Mouse (Mus musculus) G1E (cell line): Measurements from ENCODE around the gene Usb1.

ENCODE experiments used
- CTCF ChIP-seq: IDR thresholded peaks from 2 replicates; pipeline ENCODE4 v1.5.1; 2012; ENCODE audit warnings: low read depth, low read length, inconsistent platforms, mixed read lengths
- GATA1 ChIP-seq: IDR thresholded peaks from 2 replicates; pipeline ENCODE4 v1.6.1; 2012; ENCODE audit warnings: borderline replicate concordance, low read length, inconsistent platforms, mixed read lengths
- GATA2 ChIP-seq: IDR thresholded peaks from 2 replicates; pipeline ENCODE4 v1.6.1; 2012; ENCODE audit warnings: low read depth, low read length, inconsistent platforms, borderline replicate concordance
- POLR2AphosphoS5 ChIP-seq: IDR thresholded peaks from 2 replicates; pipeline ENCODE4 v1.6.1; 2012; ENCODE audit warnings: low read depth, low read length, inconsistent platforms; ENCODE audit not compliant: insufficient replicate concordance
- TAL1 ChIP-seq: conservative IDR thresholded peaks from 2 replicates; pipeline ENCODE4 v1.6.1; 2012; ENCODE audit warnings: low read depth, low read length, inconsistent platforms, mixed read lengths

DNA sequence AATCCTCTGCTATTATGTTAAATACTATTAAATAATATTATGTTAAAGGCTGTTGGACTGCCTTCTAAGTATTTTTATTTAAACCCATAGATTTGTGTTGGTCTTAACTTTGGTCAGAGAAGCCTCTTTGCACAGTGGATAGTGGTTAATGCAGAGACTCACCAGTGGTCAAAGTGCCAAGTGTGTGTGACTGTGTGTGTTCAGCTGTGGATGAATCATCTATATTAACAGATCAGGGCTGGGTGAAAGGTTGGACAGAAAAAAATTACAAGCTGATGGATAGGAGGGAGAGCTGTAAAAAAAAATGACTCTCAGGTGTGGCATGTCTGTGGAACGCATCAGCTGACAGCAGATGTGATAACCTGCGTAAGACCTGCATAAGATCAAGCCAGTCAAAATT, 31.8 kb downstream of the Usb1 start:
- no peak for TF ChIP-seq POLR2AphosphoS5
- TF ChIP-seq CTCF: no peak
- no peak for TF ChIP-seq GATA1
- no peak for TF ChIP-seq GATA2
- TF ChIP-seq TAL1: no peak
